Mouse (Mus musculus) embryonic fibroblast, embryonic 13.5 days (primary cell): ENCODE data around the gene Gng7.

ENCODE experiments used
- CTCF ChIP-seq: IDR thresholded peaks from 2 replicates; pipeline ENCODE4 v1.5.1; 2011; ENCODE audit warnings: mild to moderate bottlenecking, control low read depth, low read length, moderate library complexity, borderline replicate concordance; ENCODE audit not compliant: insufficient read depth
- POLR2A ChIP-seq: IDR thresholded peaks from 2 replicates; pipeline ENCODE4 v1.6.1; 2011; ENCODE audit warnings: low read depth, mild to moderate bottlenecking, control low read depth, low read length, moderate library complexity

DNA sequence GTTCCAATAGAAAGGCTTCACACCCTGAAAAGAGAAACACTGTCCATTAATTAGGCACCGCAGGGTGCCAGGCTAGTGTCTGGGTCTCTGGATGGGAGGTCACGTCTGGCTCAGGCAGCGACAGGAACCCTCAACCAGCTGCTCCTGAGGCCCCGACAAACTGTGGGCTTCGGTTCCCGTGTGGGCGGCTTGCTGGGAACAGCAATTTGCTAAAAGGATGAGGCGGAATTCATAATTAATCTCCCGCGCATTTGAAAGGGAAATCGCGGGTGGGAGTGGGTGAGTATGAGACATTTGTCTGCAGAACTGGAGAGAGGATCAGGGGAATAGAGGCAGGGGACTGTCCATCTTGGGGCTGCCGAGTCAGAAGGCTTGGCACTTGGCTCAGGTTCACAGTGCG, 16.7 kb downstream of the Gng7 start:
- TF ChIP-seq POLR2A, result no peak
- TF ChIP-seq CTCF, result no peak
